Mouse (Mus musculus): ENCODE results near the gene Vangl1. TPM values are rescaled to one million over a fixed set of nuclear protein-coding genes. Genes with fewer than 3 reads are reported as not detected.
"Not testable (repeated sequence)": the region's sequence is repeated elsewhere in the genome, so short reads cannot be mapped to it uniquely, and the experiment has no call there.

The Vangl1 gene
- polyA plus RNA-seq, 1 experiment: 41.9 TPM

GRCm38 (mm10) chr3:102222756-102223155 is 18.3 kb upstream of the Vangl1 start:
- TF ChIP-seq GATA1 (IDR thresholded peaks at IDR 0.05; ENCODE audit: low read length) (no peak), TAL1 (IDR thresholded peaks at IDR 0.05; ENCODE audit: low read length) (no peak)
- Histone ChIP-seq H3K4me1 (ENCODE audit: control insufficient read depth) (peaks cover 1% of the 10 kb centered on the region), H3K4me3 (replicated peaks) (no peak overlapping the region), H3K27me3 (ENCODE audit: control insufficient read depth) (peaks cover 2% of the 10 kb centered on the region; the same call in 1 of the 2 replicates), H3K9me3 (ENCODE audit: control insufficient read depth, low read length) (no peaks in the 10 kb centered on the region), H3K36me3 (ENCODE audit: control insufficient read depth) (no peaks in the 10 kb centered on the region)

DNA sequence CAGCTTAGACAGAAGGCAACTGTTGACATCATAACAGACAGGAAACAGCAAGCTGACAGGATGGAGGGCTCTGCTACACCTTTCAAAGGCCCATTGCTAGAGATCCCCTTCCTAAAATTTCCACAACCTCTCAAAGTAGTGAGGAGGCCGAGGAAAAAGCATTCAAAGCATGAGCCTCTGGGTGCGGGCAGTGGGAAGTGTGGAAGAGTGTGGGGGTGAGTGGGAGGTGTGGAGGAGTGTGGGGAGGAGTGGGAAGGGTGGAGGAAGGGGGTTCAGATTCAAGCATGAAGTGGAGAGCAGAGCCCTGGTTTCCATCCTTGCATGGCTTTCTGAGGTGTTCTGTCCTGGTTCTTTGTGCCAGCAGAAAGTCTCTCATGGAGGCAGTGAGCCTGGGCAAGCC is 13.8 kb upstream of the Vangl1 start:
- peaks cover 2% of the 10 kb centered on the region; the same call in 1 of the 2 replicates for H3K27me3 ChIP-seq (ENCODE audit: control insufficient read depth)
- no peak overlapping the region for H3K4me3 ChIP-seq (replicated peaks)
- H3K9me3 ChIP-seq (ENCODE audit: control insufficient read depth, low read length): no peaks in the 10 kb centered on the region
- peaks cover 1% of the 10 kb centered on the region for H3K4me1 ChIP-seq (ENCODE audit: control insufficient read depth)
- TF ChIP-seq GATA1 (IDR thresholded peaks at IDR 0.05; ENCODE audit: low read length): no peak
- no peak for TF ChIP-seq TAL1 (IDR thresholded peaks at IDR 0.05; ENCODE audit: low read length)
- H3K36me3 ChIP-seq (ENCODE audit: control insufficient read depth): no peaks in the 10 kb centered on the region

DNA sequence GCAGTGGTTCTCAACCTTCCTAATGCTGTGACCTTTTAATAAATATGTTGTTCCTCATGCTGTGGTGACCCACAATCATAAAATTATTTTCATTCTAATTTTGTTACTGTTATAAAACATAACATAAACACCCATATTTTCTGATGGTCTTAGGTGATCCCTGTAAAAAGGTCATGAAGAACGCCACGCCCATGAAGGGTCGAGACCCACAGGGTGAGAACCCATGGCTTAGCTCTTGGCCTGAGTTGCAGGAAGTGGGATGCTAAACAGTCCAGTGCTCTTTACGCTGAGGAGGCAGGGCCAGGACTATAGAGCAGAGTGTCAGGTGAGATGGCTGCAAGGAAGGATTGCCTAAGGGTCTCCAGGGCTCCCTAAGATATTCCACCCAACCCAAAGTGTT is 10.2 kb upstream of the Vangl1 start:
- no peaks in the 10 kb centered on the region for H3K9me3 ChIP-seq (ENCODE audit: control insufficient read depth, low read length)
- no peaks in the 10 kb centered on the region for H3K36me3 ChIP-seq (ENCODE audit: control insufficient read depth)
- no peaks in the 10 kb centered on the region; the same call in 1 of the 2 replicates for H3K4me1 ChIP-seq (ENCODE audit: control insufficient read depth)
- no peaks in the 10 kb centered on the region for H3K27me3 ChIP-seq (ENCODE audit: control insufficient read depth)
- TF ChIP-seq GATA1 (IDR thresholded peaks at IDR 0.05; ENCODE audit: low read length): no peak
- no peak for TF ChIP-seq TAL1 (IDR thresholded peaks at IDR 0.05; ENCODE audit: low read length)
- H3K4me3 ChIP-seq (replicated peaks): no peak overlapping the region

DNA sequence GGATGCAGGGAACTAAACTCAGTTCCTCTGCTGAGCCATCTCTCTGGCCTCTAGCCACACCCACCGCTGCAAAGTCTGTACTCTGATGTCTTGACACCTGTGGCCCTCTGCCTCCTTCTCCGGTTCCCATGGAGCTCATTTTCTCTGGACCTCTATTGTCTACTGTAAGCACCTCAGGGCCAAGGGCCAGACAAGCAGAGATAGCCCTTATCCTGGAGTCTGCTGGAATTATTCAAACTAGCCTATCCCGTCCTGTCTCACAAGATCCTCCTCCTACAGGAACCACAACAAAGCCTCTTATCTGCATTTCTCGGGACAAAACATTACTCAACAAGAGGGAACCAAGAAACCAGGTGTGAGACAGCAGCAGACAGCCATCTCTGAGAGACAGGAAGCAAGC is 9.8 kb upstream of the Vangl1 start:
- Histone ChIP-seq H3K36me3 (ENCODE audit: control insufficient read depth) (no peaks in the 10 kb centered on the region), H3K4me1 (ENCODE audit: control insufficient read depth) (no peaks in the 10 kb centered on the region; the same call in 1 of the 2 replicates), H3K4me3 (replicated peaks) (no peak overlapping the region), H3K9me3 (ENCODE audit: control insufficient read depth, low read length) (no peaks in the 10 kb centered on the region), H3K27me3 (ENCODE audit: control insufficient read depth) (no peaks in the 10 kb centered on the region; the same call in 1 of the 2 replicates)
- TF ChIP-seq GATA1 (IDR thresholded peaks at IDR 0.05; ENCODE audit: low read length) (no peak), TAL1 (IDR thresholded peaks at IDR 0.05; ENCODE audit: low read length) (no peak)

DNA sequence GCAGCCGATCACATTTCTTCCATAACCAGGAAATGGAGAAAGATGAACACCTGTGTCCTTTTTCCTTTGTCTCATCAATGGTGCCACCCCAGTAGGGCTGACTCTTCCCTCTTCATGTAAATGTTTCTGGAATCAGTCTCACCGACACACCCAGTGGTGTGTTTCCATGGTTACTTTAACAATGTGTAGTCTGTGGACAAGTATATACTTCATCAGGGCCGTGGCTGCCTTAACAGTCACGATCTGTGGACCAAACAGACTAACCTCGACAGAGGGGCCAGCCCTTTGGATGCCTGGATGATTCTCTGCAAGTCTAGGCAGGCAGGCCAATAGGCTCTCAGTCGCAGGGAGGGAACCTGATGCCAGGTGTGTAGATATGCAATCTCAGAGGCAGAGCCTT is 8.4 kb upstream of the Vangl1 start:
- no peaks in the 10 kb centered on the region for H3K36me3 ChIP-seq (ENCODE audit: control insufficient read depth)
- H3K27me3 ChIP-seq (ENCODE audit: control insufficient read depth): peaks cover 5% of the 10 kb centered on the region
- no peaks in the 10 kb centered on the region; the same call in 1 of the 2 replicates for H3K4me1 ChIP-seq (ENCODE audit: control insufficient read depth)
- H3K4me3 ChIP-seq (replicated peaks): no peak overlapping the region
- H3K9me3 ChIP-seq (ENCODE audit: control insufficient read depth, low read length): no peaks in the 10 kb centered on the region
- TF ChIP-seq GATA1 (IDR thresholded peaks at IDR 0.05; ENCODE audit: low read length) (no peak), TAL1 (IDR thresholded peaks at IDR 0.05; ENCODE audit: low read length) (no peak)

DNA sequence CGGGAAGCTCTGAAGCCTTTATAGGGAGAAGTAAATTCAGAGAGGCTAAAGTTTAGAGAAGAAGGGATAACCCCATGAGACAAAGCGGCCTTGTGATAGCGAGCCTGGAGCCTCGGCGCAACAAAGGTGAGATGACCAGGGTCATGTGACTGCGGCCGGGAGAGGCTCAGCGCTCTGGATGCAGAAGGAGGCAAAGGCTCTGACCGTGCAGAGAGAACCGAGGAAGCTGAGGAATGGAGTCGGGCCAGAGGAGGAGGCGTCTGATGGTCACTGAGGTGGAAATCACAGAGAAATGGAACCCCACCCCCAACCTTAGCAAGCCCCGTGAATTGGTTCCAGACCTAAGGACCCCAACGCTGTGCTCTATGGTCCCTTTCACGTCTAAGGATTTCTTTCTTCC is 7.8 kb upstream of the Vangl1 start:
- Histone ChIP-seq H3K36me3 (ENCODE audit: control insufficient read depth) (no peaks in the 10 kb centered on the region), H3K27me3 (ENCODE audit: control insufficient read depth) (peaks cover 8% of the 10 kb centered on the region), H3K9me3 (ENCODE audit: control insufficient read depth, low read length) (no peaks in the 10 kb centered on the region), H3K4me3 (replicated peaks) (no peak overlapping the region), H3K4me1 (ENCODE audit: control insufficient read depth) (no peaks in the 10 kb centered on the region; the same call in 1 of the 2 replicates)
- no peak for TF ChIP-seq TAL1 (IDR thresholded peaks at IDR 0.05; ENCODE audit: low read length)
- no peak for TF ChIP-seq GATA1 (IDR thresholded peaks at IDR 0.05; ENCODE audit: low read length)

- Histone ChIP-seq H3K27me3 (ENCODE audit: control insufficient read depth) (peaks cover 18% of the 10 kb centered on the region), H3K9me3 (ENCODE audit: control insufficient read depth, low read length) (peaks cover 3% of the 10 kb centered on the region), H3K4me3 (replicated peaks) (no peak overlapping the region), H3K4me1 (ENCODE audit: control insufficient read depth) (no peaks in the 10 kb centered on the region; the same call in 1 of the 2 replicates), H3K36me3 (ENCODE audit: control insufficient read depth) (no peaks in the 10 kb centered on the region)
- no peak for TF ChIP-seq TAL1 (IDR thresholded peaks at IDR 0.05; ENCODE audit: low read length)
- no peak for TF ChIP-seq GATA1 (IDR thresholded peaks at IDR 0.05; ENCODE audit: low read length)
Measured at GRCm38 (mm10) chr3:102211340-102211739, 6.8 kb upstream of the Vangl1 start.

DNA sequence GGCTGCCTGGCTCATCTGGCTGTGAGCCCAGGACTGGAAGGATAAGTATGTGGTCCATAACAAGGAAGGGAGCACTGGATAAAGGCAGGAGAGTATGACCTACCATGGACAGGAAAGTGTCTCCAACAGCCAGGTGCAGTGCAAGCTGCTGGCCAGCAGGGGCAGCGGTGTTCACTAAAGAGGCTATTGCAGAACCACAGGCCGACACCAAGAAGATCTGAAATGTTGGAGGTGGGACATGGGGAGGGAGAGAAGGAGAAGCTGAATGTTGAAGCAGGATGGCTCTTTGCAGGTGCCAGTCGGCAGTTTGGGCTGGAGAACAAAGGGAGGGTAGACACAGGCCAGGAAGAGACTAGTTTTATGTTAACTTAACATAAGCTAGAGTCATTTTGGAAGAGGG is 6.3 kb upstream of the Vangl1 start:
- Histone ChIP-seq H3K27me3 (ENCODE audit: control insufficient read depth) (peaks cover 24% of the 10 kb centered on the region), H3K4me1 (ENCODE audit: control insufficient read depth) (no peaks in the 10 kb centered on the region; the same call in 1 of the 2 replicates), H3K9me3 (ENCODE audit: control insufficient read depth, low read length) (peaks cover 3% of the 10 kb centered on the region), H3K36me3 (ENCODE audit: control insufficient read depth) (no peaks in the 10 kb centered on the region), H3K4me3 (replicated peaks) (no peak overlapping the region)
- TF ChIP-seq TAL1 (IDR thresholded peaks at IDR 0.05; ENCODE audit: low read length) (no peak), GATA1 (IDR thresholded peaks at IDR 0.05; ENCODE audit: low read length) (no peak)

- TF ChIP-seq GATA1 (IDR thresholded peaks at IDR 0.05; ENCODE audit: low read length) (no peak), TAL1 (IDR thresholded peaks at IDR 0.05; ENCODE audit: low read length) (no peak)
- Histone ChIP-seq H3K9me3 (ENCODE audit: control insufficient read depth, low read length) (peaks cover 6% of the 10 kb centered on the region), H3K27me3 (ENCODE audit: control insufficient read depth) (peaks cover 43% of the 10 kb centered on the region), H3K4me3 (replicated peaks) (no peak overlapping the region), H3K4me1 (ENCODE audit: control insufficient read depth) (peaks cover 3% of the 10 kb centered on the region), H3K36me3 (ENCODE audit: control insufficient read depth) (no peaks in the 10 kb centered on the region)
Measured at GRCm38 (mm10) chr3:102208861-102209260, 4.4 kb upstream of the Vangl1 start.

DNA sequence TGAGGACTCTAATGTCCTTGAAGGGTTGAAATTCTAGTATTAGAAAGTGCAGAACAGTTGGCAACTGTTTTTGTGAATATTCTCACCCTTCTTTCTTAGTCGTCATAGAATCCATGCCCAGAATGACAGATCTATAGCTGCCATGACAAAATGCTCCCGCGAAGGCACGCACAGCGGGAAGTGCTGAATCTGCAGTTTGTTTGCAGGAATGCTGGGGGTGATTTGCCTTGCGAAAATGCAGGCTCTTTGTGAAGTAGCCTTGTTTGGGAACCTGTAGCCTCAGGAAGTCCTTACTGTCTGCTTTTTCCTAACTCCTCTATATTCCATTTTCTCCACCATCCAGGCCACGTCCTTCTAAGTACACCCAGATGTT is 951 bp upstream of the Vangl1 start:
- H3K9me3 ChIP-seq (ENCODE audit: control insufficient read depth, low read length): peaks cover 9% of the 10 kb centered on the region
- peaks cover 74% of the 10 kb centered on the region for H3K27me3 ChIP-seq (ENCODE audit: control insufficient read depth)
- H3K36me3 ChIP-seq (ENCODE audit: control insufficient read depth): no peaks in the 10 kb centered on the region
- no peak overlapping the region for H3K4me3 ChIP-seq (replicated peaks)
- TF ChIP-seq TAL1 (IDR thresholded peaks at IDR 0.05; ENCODE audit: low read length) (no peak), GATA1 (IDR thresholded peaks at IDR 0.05; ENCODE audit: low read length) (no peak)
- peaks cover 3% of the 10 kb centered on the region for H3K4me1 ChIP-seq (ENCODE audit: control insufficient read depth)

GRCm38 (mm10) chr3:102204734-102205457 is 403 bp upstream of the Vangl1 start:
- not testable (repeated sequence) for H3K36me3 ChIP-seq (ENCODE audit: control insufficient read depth); H3K4me3 ChIP-seq (replicated peaks); H3K4me1 ChIP-seq (ENCODE audit: control insufficient read depth); H3K9me3 ChIP-seq (ENCODE audit: control insufficient read depth, low read length)
- H3K27me3 ChIP-seq (ENCODE audit: control insufficient read depth): peaks cover 77% of the 10 kb centered on the region

Data from erythroblast, embryonic 14.5 days (primary cell).